Mouse (Mus musculus) ES-Bruce4 (cell line): ENCODE results near the gene Arid2.

Source experiments
- CTCF ChIP-seq: IDR thresholded peaks from one replicate; pipeline ENCODE4 v1.8.1; 2011; ENCODE audit warnings: low read depth, low read length
- EP300 ChIP-seq: IDR thresholded peaks from 2 replicates; pipeline ENCODE4 v1.6.1; 2011; ENCODE audit warnings: low read depth, low read length; ENCODE audit not compliant: insufficient read depth

GRCm38 (mm10) chr15:96371311-96371710 lies 84.0 kb downstream of the Arid2 start:
- TF ChIP-seq CTCF (no peak), EP300 (no peak)
